Mouse (Mus musculus) kidney, adult 11 months (tissue): ENCODE measurements around the gene Socs5.

Source experiments
- DNase-seq: peaks from one replicate; pipeline ENCODE4 v3.0.0; 2022

Socs5 gene

DNA sequence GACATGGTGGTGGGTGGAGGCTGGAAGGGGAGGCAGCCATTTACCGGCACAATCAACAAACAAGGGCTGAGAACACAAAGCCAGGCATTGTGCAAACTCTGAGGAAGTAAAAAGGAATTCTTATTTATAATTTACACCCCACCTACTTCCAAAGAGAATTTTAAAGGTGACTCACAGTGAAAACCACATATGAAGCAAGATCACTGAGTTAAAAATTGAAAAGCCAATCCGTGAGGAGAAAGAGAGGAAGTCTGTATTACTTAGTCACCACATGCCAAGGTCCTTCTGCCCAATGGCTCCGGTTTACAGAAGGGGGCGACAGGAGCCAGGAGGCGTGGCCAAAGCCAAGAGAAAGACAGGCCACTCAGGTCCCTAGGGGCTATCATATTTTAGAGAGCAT, 62.9 kb downstream of the Socs5 start:
- no peak for DNase-seq

- no peak for DNase-seq
Measured at GRCm38 (mm10) chr17:87172031-87172430, 64.6 kb downstream of the Socs5 start.

DNA sequence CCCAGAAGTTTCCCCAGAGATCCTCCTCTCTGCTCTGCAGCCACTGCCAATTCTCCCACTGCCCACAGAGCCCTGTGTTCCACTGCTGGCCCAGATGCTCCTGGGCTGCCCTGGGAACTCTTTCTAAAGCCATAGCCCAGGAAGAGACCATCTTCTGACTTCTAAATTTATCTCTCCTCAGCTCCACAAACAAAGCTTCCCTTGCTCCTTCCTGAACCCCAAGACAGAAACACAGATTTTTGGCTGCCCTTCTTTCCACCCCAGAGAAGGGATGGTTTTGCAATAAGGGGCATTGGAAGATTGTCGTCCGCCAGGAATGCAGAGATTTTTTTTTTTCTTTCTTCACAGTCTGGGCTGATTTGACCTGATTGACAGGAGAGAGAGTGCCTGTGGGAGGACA, 66.5 kb downstream of the Socs5 start:
- no peak for DNase-seq

DNA sequence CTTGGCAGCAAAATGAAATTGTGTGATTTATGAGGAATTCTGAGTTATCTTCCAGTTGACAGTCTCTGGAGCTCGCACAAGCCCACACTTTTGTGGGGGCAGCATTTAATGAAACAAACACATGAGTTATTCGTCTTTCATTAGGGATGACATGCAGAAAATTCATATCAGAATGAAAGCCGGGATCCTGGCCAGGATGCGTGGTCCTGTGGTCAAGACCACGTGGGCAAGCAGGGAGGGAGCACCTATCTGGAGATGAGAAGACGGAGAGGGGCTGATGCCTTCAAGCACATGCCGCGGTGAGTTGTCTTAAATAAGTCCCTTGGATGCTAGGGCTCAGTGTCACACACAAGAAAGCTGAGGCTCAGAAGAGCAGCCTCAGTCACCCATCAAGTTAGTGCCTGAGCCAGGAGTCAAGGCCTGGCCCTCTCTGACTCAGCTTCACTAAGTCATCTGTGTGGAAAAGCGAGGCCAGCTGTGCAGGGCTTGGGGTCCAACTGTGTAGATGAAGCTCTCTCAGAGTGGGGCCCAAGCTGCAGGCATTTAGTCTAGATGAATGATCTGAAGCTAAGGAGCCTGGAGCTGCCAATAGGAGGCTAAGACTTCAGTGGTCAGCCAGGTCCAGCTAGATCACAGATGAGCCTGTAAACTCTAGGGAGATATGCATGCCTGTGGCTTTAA, 67.3 kb downstream of the Socs5 start:
- DNase-seq, result peak; percentile 26

- peak; percentile 34 for DNase-seq
Measured at GRCm38 (mm10) chr17:87176066-87177012, 68.9 kb downstream of the Socs5 start.

GRCm38 (mm10) chr17:87178596-87179590, 71.4 kb downstream of the Socs5 start:
- peak; percentile 35 for DNase-seq

GRCm38 (mm10) chr17:87179939-87180550, 72.6 kb downstream of the Socs5 start:
- DNase-seq, result no peak

GRCm38 (mm10) chr17:87181683-87182346, 74.3 kb downstream of the Socs5 start:
- DNase-seq, result no peak

GRCm38 (mm10) chr17:87185461-87186066, 78.1 kb downstream of the Socs5 start:
- no peak for DNase-seq

DNA sequence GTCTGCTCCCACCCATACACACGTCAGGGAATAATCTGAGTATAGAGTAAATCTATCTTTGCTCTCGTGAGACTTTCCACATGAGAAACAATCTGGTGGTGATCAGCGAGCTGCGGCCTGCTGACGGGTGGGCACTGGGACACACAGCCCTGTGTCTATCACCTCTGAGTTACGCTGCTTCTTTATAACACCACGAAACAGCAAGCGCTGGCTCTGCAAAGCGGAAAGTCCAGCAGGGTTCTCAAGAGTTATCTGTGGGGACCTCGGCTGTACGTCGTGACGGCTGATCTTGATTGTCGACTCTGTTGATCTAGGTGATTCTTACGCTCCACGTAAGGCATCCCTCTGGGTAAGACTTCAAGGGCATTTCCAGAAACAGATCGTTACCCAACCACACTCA, 79.5 kb downstream of the Socs5 start:
- DNase-seq, result no peak
